ENCODE assay signal across 8 mouse cellular contexts in the genomic region with DNA sequence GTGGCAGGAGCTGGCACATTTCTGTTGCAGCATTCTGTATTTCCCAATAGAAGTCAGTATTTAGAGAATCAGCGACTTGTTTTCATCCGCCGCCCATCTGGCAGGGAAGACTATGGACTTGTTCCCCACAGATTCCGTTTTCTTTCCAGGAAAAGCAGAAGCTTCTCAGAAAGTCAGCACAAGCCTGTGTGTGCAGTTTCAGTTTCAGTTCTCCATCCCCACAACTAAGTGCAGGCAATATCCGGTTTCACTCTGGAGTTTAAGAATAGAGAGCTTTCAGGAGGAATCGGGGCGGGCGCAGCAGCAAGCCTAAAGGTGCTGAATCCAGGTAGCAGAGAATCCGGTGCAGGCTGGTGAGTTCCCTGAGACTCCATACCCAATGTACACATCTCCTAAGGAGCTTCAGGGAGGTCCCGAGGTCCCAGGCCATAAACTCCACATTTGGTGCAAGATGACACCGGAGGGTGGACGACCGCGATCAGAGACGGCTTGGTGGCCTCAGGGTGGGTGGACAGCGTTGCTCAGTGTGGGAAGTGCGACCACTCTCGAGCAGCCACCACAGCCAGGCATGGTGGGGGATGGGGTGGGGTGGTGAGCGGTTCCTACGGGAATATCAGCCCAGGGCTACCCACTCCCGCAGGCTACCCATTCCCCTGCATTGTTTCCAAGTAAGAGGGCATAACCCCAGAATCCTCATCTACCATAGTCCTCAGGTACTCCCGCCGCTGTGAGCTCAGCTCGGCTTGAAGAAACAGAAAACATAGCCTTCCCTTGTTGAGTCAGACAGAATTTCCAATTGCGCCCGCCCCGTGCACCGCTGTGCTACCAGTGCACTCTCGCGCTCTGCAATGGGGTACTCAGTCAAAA. TPM values are rescaled to one million over a fixed set of nuclear protein-coding genes. Genes with fewer than 3 reads are reported as not detected.
DNase-seq lines count a peak whose midpoint lies in the region; ATAC-seq and TF ChIP-seq lines count a peak whose summit lies in the region.

A gene (plus strand): TSS at position 256 of the 867 bp plus-strand sequence.

- no peak for TF ChIP-seq EP300 in stomach, postnatal 0 days (optimal IDR thresholded peaks at IDR 0.05)

- H3K9ac ChIP-seq in heart, embryonic 15.5 days: peak within 1 kb of the TSS; percentile 57
- H3K9ac ChIP-seq in liver, embryonic 13.5 days: peak within 1 kb of the TSS; percentile 66
- H3K9ac ChIP-seq in stomach, postnatal 0 days (ENCODE audit: low read length): peak within 1 kb of the TSS; percentile 75

- no peaks in the 10 kb centered on the region for H3K9me3 ChIP-seq in heart, embryonic 15.5 days (replicated peaks)
- no peaks in the 10 kb centered on the region for H3K9me3 ChIP-seq in liver, embryonic 13.5 days (replicated peaks)
- H3K9me3 ChIP-seq in stomach, postnatal 0 days (ENCODE audit: control insufficient read depth, low read length): no peaks in the 10 kb centered on the region

- 1% methylated on average over 30 of the region's 30 CpGs for WGBS in heart, embryonic 15.5 days
- WGBS in liver, embryonic 13.5 days (ENCODE audit: insufficient replicate concordance): under 1% methylated on average over 30 of the region's 30 CpGs
- 1% methylated on average over 30 of the region's 30 CpGs for WGBS in stomach, postnatal 0 days

- peak; percentile 60 to 63 for DNase-seq in B cell, adult 2 months
- peak; percentile 50 for DNase-seq in adrenal gland, postnatal 14 days
- DNase-seq in fibroblast of lung, adult 2 months (ENCODE audit: low read depth): peak; percentile 28
- DNase-seq in kidney, postnatal 14 days: peak; percentile 57
- DNase-seq in liver, embryonic 13.5 days: peak; percentile 4
- DNase-seq in natural killer cell, adult 2 months (ENCODE audit: low spot score in 2 of 2): peak; percentile 55 to 57
- peak; percentile 49 for DNase-seq in stomach, postnatal 0 days (ENCODE audit: low spot score)

- H3K27me3 ChIP-seq in heart, embryonic 15.5 days: no peaks in the 10 kb centered on the region
- H3K27me3 ChIP-seq in liver, embryonic 13.5 days: no peaks in the 10 kb centered on the region
- no peaks in the 10 kb centered on the region for H3K27me3 ChIP-seq in stomach, postnatal 0 days (ENCODE audit: control insufficient read depth, insufficient read depth, low read length)

- ATAC-seq in heart, embryonic 15.5 days (replicated peaks; ENCODE audit: insufficient number of reproducible peaks, insufficient read depth, low FRiP score, low read depth): peak; percentile 66; the same call in 1 of the 2 replicates
- ATAC-seq in liver, embryonic 13.5 days (ENCODE audit: low read depth): peak; percentile 69
- peak; percentile 79 for ATAC-seq in stomach, postnatal 0 days (ENCODE audit: low FRiP score, low TSS enrichment)

- no peaks in the 10 kb centered on the region for H3K4me1 ChIP-seq in heart, embryonic 15.5 days (replicated peaks)
- H3K4me1 ChIP-seq in liver, embryonic 13.5 days (replicated peaks): peaks cover 15% of the 10 kb centered on the region
- H3K4me1 ChIP-seq in stomach, postnatal 0 days (replicated peaks; ENCODE audit: control insufficient read depth, insufficient read depth): no peaks in the 10 kb centered on the region

- peak within 1 kb of the TSS; percentile 75 for H3K4me3 ChIP-seq in heart, embryonic 15.5 days
- peak within 1 kb of the TSS; percentile 65 for H3K4me3 ChIP-seq in liver, embryonic 13.5 days (replicated peaks)
- H3K4me3 ChIP-seq in stomach, postnatal 0 days (ENCODE audit: low read depth, low read length): peak within 1 kb of the TSS; percentile 69

- peak within 1 kb of the TSS; percentile 94 for H3K4me2 ChIP-seq in heart, embryonic 15.5 days
- H3K4me2 ChIP-seq in liver, embryonic 13.5 days: peak within 1 kb of the TSS; percentile 77
- H3K4me2 ChIP-seq in stomach, postnatal 0 days (replicated peaks; ENCODE audit: low read depth): peak within 1 kb of the TSS; percentile 89

- no peaks in the 10 kb centered on the region for H3K36me3 ChIP-seq in heart, embryonic 15.5 days
- no peaks in the 10 kb centered on the region for H3K36me3 ChIP-seq in liver, embryonic 13.5 days
- H3K36me3 ChIP-seq in stomach, postnatal 0 days (ENCODE audit: control insufficient read depth, insufficient read depth, low read length): no peaks in the 10 kb centered on the region

- H3K27ac ChIP-seq in heart, embryonic 15.5 days: peak within 1 kb of the TSS; percentile 56
- no peak within 1 kb of the TSS for H3K27ac ChIP-seq in liver, embryonic 13.5 days
- peak within 1 kb of the TSS; percentile 70 for H3K27ac ChIP-seq in stomach, postnatal 0 days (replicated peaks)

- TF ChIP-seq CTCF in stomach, postnatal 0 days (IDR thresholded peaks at IDR 0.05; ENCODE audit: low read depth): no peak

RNA-seq across cellular contexts. Expression of the gene that starts here (rescaled TPM):
- 9.4 and 12.2 TPM in 2 replicates for total RNA-seq in adrenal gland, postnatal 14 days (2021)
- polyA plus RNA-seq in heart, embryonic 15.5 days (2015; fragmentation: Nextera tagmentation; extraction: Ambion mirVana): 3.5 and 5.9 TPM in 2 replicates
- 3.1 and 3.2 TPM in 2 replicates for polyA plus RNA-seq in liver, embryonic 13.5 days (2015; fragmentation: Nextera tagmentation; extraction: Ambion mirVana)
- polyA plus RNA-seq in stomach, postnatal 0 days (2015; fragmentation: Nextera tagmentation; extraction: Ambion mirVana): 3.8 and 4.2 TPM in 2 replicates

Comparison
In these comparisons a context has a peak if more than half of its experiments do, and no peak if none do; other contexts are left out.
1. DNase-seq: peak in every context shown above with its lines; median percentile 62 in B cell, adult 2 months; 57 in kidney, postnatal 14 days; 56 in natural killer cell, adult 2 months; 50 in adrenal gland, postnatal 14 days; 49 in stomach, postnatal 0 days; 28 in fibroblast of lung, adult 2 months; 4 in liver, embryonic 13.5 days.